Mouse (Mus musculus) CH12.LX (cell line): ENCODE results near the gene Iqsec3. TPM values are rescaled to one million over a fixed set of nuclear protein-coding genes. Genes with fewer than 3 reads are reported as not detected.

Experiments
- DNase-seq: peaks from one replicate; pipeline ENCODE4 v3.0.0-alpha.2; 2013; ENCODE audit errors: extremely low read depth
- H3K27ac ChIP-seq: 2 replicates; pipeline ENCODE4 v1.5.1; 2012; ENCODE audit warnings: low read depth, mild to moderate bottlenecking, control low read depth, moderate library complexity; ENCODE audit not compliant: insufficient read depth
- H3K27me3 ChIP-seq: replicated peaks from 2 replicates; pipeline ENCODE3; 2012; ENCODE audit warnings: inconsistent platforms
- H3K36me3 ChIP-seq, 2 experiments: replicated peaks in 1 of 2; 2 replicates each; pipeline versions ENCODE3 to v1.6.1; 2012; ENCODE audit warnings: inconsistent platforms in 1 of 2, low read length in 1 of 2, mild to moderate bottlenecking in 1 of 2, mixed read lengths in 1 of 2, moderate library complexity in 1 of 2; ENCODE audit not compliant: control insufficient read depth in 1 of 2, insufficient read depth in 1 of 2
- H3K4me1 ChIP-seq, 2 experiments: 2 replicates each; pipeline ENCODE4 v1.6.1; 2012; ENCODE audit warnings: inconsistent platforms in 1 of 2, moderate library complexity in 1 of 2; ENCODE audit not compliant: insufficient read depth in 2 of 2, control insufficient read depth in 1 of 2
- H3K4me2 ChIP-seq: 2 replicates; pipeline ENCODE4 v1.6.1; 2012; ENCODE audit warnings: low read depth, mild to moderate bottlenecking, control low read depth; ENCODE audit not compliant: poor library complexity, insufficient read depth, severe bottlenecking
- H3K4me3 ChIP-seq, 3 experiments: fragments of 150-350 bp in 1 of 3; sonication (generic) in 1 of 3; replicated peaks in 1 of 3; 2 replicates each; pipeline versions ENCODE3 to v1.5.1; 2011 to 2012; ENCODE audit warnings: low read depth in 2 of 3, low read length in 2 of 3, mild to moderate bottlenecking in 2 of 3, moderate library complexity in 2 of 3, control low read depth in 1 of 3, improper control_type of control experiment in 1 of 3, inconsistent platforms in 1 of 3, mixed read lengths in 1 of 3; ENCODE audit not compliant: poor library complexity in 1 of 3
- H3K79me2 ChIP-seq: replicated peaks from 2 replicates; pipeline ENCODE4 v1.6.1; 2012; ENCODE audit warnings: mild to moderate bottlenecking, moderate library complexity; ENCODE audit not compliant: control insufficient read depth, poor library complexity, insufficient read depth, severe bottlenecking; ENCODE audit errors: extremely low read depth
- H3K9ac ChIP-seq: 2 replicates; pipeline ENCODE4 v1.6.1; 2012; ENCODE audit warnings: low read depth, mild to moderate bottlenecking, control low read depth, moderate library complexity; ENCODE audit not compliant: insufficient read depth
- H3K9me3 ChIP-seq: replicated peaks from 2 replicates; pipeline ENCODE3; 2012; ENCODE audit warnings: low read length, inconsistent platforms, mixed read lengths
- BHLHE40 ChIP-seq: IDR thresholded peaks from 2 replicates; pipeline ENCODE4 v1.6.1; 2011; ENCODE audit warnings: mild to moderate bottlenecking, low read depth, low read length, improper control_type of control experiment
- CHD1 ChIP-seq: IDR thresholded peaks from 2 replicates; pipeline ENCODE4 v1.6.1; 2012; ENCODE audit warnings: low read depth, low read length, improper control_type of control experiment, inconsistent platforms
- CHD2 ChIP-seq: IDR thresholded peaks from 2 replicates; pipeline ENCODE4 v1.6.1; 2011; ENCODE audit warnings: low read length, improper control_type of control experiment
- CTCF ChIP-seq, 2 experiments: IDR thresholded peaks in 1 of 2; conservative IDR thresholded peaks in 1 of 2; 2 replicates each; pipeline ENCODE4 v1.5.1; 2011 to 2012; ENCODE audit warnings: low read depth in 2 of 2, low read length in 2 of 2, improper control_type of control experiment in 1 of 2, inconsistent platforms in 1 of 2, mild to moderate bottlenecking in 1 of 2, moderate library complexity in 1 of 2
- E2F4 ChIP-seq: IDR thresholded peaks from 2 replicates; pipeline ENCODE4 v1.6.1; 2011; ENCODE audit warnings: low read depth, low read length, improper control_type of control experiment; ENCODE audit not compliant: insufficient replicate concordance
- EP300 ChIP-seq: IDR thresholded peaks from 2 replicates; pipeline ENCODE4 v1.6.1; 2011; ENCODE audit warnings: low read length, improper control_type of control experiment
- HCFC1 ChIP-seq: IDR thresholded peaks from 2 replicates; pipeline ENCODE4 v1.6.1; 2012; ENCODE audit warnings: low read depth, mild to moderate bottlenecking, inconsistent platforms, low read length, improper control_type of control experiment
- MEF2A ChIP-seq: IDR thresholded peaks from 2 replicates; pipeline ENCODE4 v1.6.1; 2014; ENCODE audit warnings: low read depth, mild to moderate bottlenecking, inconsistent platforms, low read length, improper control_type of control experiment, borderline replicate concordance
- MYC ChIP-seq: IDR thresholded peaks from 2 replicates; pipeline ENCODE4 v1.6.1; 2011; ENCODE audit warnings: low read depth, mild to moderate bottlenecking, improper control_type of control experiment, low read length
- NRF1 ChIP-seq: IDR thresholded peaks from 2 replicates; pipeline ENCODE4 v1.6.1; 2014; ENCODE audit warnings: low read depth, mild to moderate bottlenecking, inconsistent platforms, low read length, improper control_type of control experiment, moderate library complexity
- POLR2A ChIP-seq: IDR thresholded peaks from 2 replicates; pipeline ENCODE4 v1.6.1; 2011; ENCODE audit warnings: low read depth, mild to moderate bottlenecking, improper control_type of control experiment, low read length
- POLR2AphosphoS2 ChIP-seq: IDR thresholded peaks from 2 replicates; pipeline ENCODE4 v1.6.1; 2011; ENCODE audit warnings: low read depth, low read length, improper control_type of control experiment
- RCOR1 ChIP-seq: conservative IDR thresholded peaks from 2 replicates; pipeline ENCODE4 v1.6.1; 2012; ENCODE audit warnings: low read depth, mild to moderate bottlenecking, inconsistent platforms, low read length, improper control_type of control experiment
- SMC3 ChIP-seq: IDR thresholded peaks from 2 replicates; pipeline ENCODE4 v1.6.1; 2011; ENCODE audit warnings: low read depth, low read length, improper control_type of control experiment
- TBP ChIP-seq: conservative IDR thresholded peaks from 2 replicates; pipeline ENCODE4 v1.6.1; 2011; ENCODE audit warnings: low read depth, low read length, improper control_type of control experiment
- TCF12 ChIP-seq: IDR thresholded peaks from 2 replicates; pipeline ENCODE4 v1.6.1; 2014; ENCODE audit warnings: low read depth, mild to moderate bottlenecking, inconsistent platforms, low read length, improper control_type of control experiment
- UBTF ChIP-seq: IDR thresholded peaks from 2 replicates; pipeline ENCODE4 v1.6.1; 2012; ENCODE audit warnings: low read depth, mild to moderate bottlenecking, inconsistent platforms, low read length, improper control_type of control experiment, moderate library complexity
- USF1 ChIP-seq: IDR thresholded peaks from 2 replicates; pipeline ENCODE4 v1.6.1; 2014; ENCODE audit warnings: low read depth, mild to moderate bottlenecking, inconsistent platforms, low read length, improper control_type of control experiment
- USF2 ChIP-seq: conservative IDR thresholded peaks from 2 replicates; pipeline ENCODE4 v1.6.1; 2011; ENCODE audit warnings: low read depth, low read length, improper control_type of control experiment
- ZC3H11A ChIP-seq: IDR thresholded peaks from 2 replicates; pipeline ENCODE4 v1.6.1; 2012; ENCODE audit warnings: low read depth, mild to moderate bottlenecking, inconsistent platforms, low read length, improper control_type of control experiment
- ZKSCAN1 ChIP-seq: IDR thresholded peaks from 2 replicates; pipeline ENCODE4 v1.6.1; 2012; ENCODE audit warnings: low read depth, inconsistent platforms, low read length, improper control_type of control experiment, borderline replicate concordance
- ZNF384 ChIP-seq: IDR thresholded peaks from 2 replicates; pipeline ENCODE4 v1.6.1; 2012; ENCODE audit warnings: low read depth, low read length, improper control_type of control experiment, inconsistent platforms
- dilution Hi-C: fragments of 300-500 bp; cut with MboI; formaldehyde crosslinking; loops from 2 replicates; pipeline ENCODE4 v1.14.3; 2020; ENCODE audit warnings: low sequenced_read_pairs; ENCODE audit not compliant: extremely low pct_unique_long_range_greater_than_20kb, extremely low pct_ligation_motif_present
- in situ Hi-C: fragments of 300-500 bp; cut with MboI; formaldehyde crosslinking; loops from 3 replicates; pipeline ENCODE4 v1.14.3; 2019; ENCODE audit warnings: low sequenced_read_pairs, low pct_ligation_motif_present, low pct_unique_long_range_greater_than_20kb, mixed read lengths
- polyA plus RNA-seq: library from polyadenylated mRNA; unstranded; fragments of >175 nt; gene quantifications from 2 replicates; pipeline ENCODE4 v1.2.1, GENCODE M21; 2012; ENCODE audit warnings: low read depth; ENCODE audit not compliant: insufficient read length
- total RNA-seq, 2 experiments: library from RNA; depleted of rRNA; stranded (reverse); fragments of 300-350 nt in 1 of 2; fragments of >200 nt in 1 of 2; gene quantifications; 2 replicates each; pipeline ENCODE4 v1.2.3; 2012 to 2014

Iqsec3 gene
- total and polyA plus RNA-seq, 3 experiments: not detected

- no peak for DNase-seq
- no peak overlapping the region for H3K9ac ChIP-seq
- H3K9me3 ChIP-seq: no peaks in the 10 kb centered on the region
- dilution Hi-C loops (no loop called here), in situ Hi-C loops (no loop called here)
- 0 out of 4 replicates have a peak, but pooled peaks cover 0 to 4% of the 10 kb centered on the region in 2 experiments for H3K4me1 ChIP-seq
- H3K27ac ChIP-seq: no peak overlapping the region
- H3K79me2 ChIP-seq: no peaks in the 10 kb centered on the region
- no peaks in the 10 kb centered on the region for H3K36me3 ChIP-seq
- TF ChIP-seq TBP (no peak), SMC3 (no peak), TCF12 (no peak), ZC3H11A (no peak), MEF2A (no peak), ZNF384 (no peak), MYC (no peak), UBTF (no peak), POLR2AphosphoS2 (no peak), RCOR1 (no peak), USF2 (no peak), CHD2 (no peak), POLR2A (no peak), NRF1 (no peak), E2F4 (no peak), HCFC1 (no peak), BHLHE40 (no peak)
- H3K4me2 ChIP-seq: peak overlapping the region; percentile 26; the same call in 1 of the 2 replicates
- no peak overlapping the region for H3K4me3 ChIP-seq
- peaks cover 98% of the 10 kb centered on the region for H3K27me3 ChIP-seq
Observed at GRCm38 (mm10) chr6:121385397-121385796, 88.1 kb downstream of the Iqsec3 start.

GRCm38 (mm10) chr6:121382071-121382470 is 91.4 kb downstream of the Iqsec3 start:
- no peak overlapping the region for H3K4me3 ChIP-seq
- in situ Hi-C loops: no loop called here
- dilution Hi-C loops: no loop called here

More at GRCm38 (mm10) chr6:121382071-121382470, 91.4 kb downstream of the Iqsec3 start:
- Histone ChIP-seq H3K27ac (no peak overlapping the region), H3K9me3 (no peaks in the 10 kb centered on the region), H3K9ac (no peak overlapping the region), H3K79me2 (no peaks in the 10 kb centered on the region), H3K4me2 (no peak overlapping the region), H3K4me1 (peaks cover 0 to 11% of the 10 kb centered on the region in 2 experiments; a peak in 2 of 4 replicates), H3K36me3 (no peaks in the 10 kb centered on the region), H3K27me3 (peaks cover 98% of the 10 kb centered on the region)
- no peak for DNase-seq
- TF ChIP-seq USF1 (no peak), ZKSCAN1 (no peak), EP300 (no peak), E2F4 (no peak), TBP (no peak), CHD1 (no peak), CTCF (conservative IDR thresholded peaks at IDR 0.05 in 1 of 2, IDR thresholded peaks at IDR 0.05 in 1 of 2; ENCODE audit: low read depth in 2 of 2, low read length in 2 of 2) (no peak), HCFC1 (no peak)
